Mouse (Mus musculus) inflammation-experienced regulatory T-cells, adult 6 months (primary cell): ENCODE measurements around the gene Bloc1s3. TPM values are rescaled to one million over a fixed set of nuclear protein-coding genes. Genes with fewer than 3 reads are reported as not detected.
A peak's percentile ranks its signal among the peaks of the same experiment; 100 is the strongest.
"Not testable (repeated sequence)": the region's sequence is repeated elsewhere in the genome, so short reads cannot be mapped to it uniquely, and the experiment has no call there.

Experiments used
- ATAC-seq: one replicate; pipeline ENCODE4 v1.8.0; 2017
- polyA plus RNA-seq, 3 experiments: library from polyadenylated mRNA; unstranded; fragments of 100-300 nt; shearing (Covaris generic); gene quantifications; one replicate each; pipeline ENCODE4 v1.2.1; 2017

Bloc1s3 gene
- polyA plus RNA-seq, 3 experiments from 2014 or later, result 0.63 to 0.99 (median 0.65) TPM

DNA sequence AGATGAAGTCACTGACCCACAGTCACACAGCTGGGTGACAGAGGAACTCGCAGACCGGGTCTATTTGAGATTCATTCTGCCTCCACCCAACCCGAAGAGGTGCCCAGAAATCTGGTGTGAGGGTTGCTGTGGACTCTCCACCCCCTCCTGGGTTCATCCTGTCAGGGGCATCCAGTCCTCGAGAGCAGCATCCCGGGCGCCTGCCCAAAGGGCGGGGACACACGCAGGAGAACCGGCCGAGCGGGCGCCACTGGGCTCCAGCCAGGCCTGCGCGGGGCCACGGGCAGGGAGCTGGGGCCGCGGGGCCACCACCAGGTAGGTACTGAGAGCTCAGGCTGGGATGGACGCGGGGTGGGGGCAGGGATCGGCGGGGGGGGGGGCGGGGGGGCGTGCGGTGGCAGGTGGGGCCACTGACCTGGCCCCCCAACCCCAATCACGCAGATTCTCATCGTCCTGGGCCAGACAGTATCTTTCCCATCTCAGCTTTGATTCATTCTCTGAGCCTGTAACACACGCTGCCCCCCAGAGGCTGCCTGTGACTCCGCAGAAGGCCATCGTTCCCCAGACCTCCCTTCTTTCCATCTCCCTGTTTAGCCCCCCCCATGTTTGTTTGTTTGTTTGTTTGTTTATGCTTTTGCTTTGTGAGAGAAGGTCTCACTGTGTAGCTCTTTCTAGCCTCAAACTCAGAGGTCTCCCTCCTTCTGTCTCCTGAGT is 9.6 kb upstream of the Bloc1s3 start, which contains the start of gene Nkpd1:
Gene Nkpd1 (plus strand): TSS at position 187 of the 714 bp plus-strand sequence.
- ATAC-seq, result no peak

DNA sequence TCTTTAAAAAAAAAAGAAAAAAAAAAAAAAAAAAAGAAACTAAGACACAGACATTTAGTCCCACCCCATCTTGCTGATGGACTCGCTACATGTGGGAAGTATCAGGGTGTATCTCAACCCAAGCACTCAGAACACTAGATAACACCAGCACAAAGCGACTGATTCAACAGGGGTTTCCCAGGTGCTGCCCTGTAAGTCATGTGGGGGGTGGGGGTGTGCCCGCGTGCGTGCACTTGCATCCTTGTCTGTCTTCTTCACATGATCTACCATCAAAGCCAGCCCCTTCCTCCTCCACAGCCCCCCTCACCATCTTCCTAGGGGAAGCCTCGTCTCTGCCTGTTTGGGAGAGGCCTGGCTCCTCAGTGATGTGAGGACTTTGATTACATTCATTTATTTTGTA is 4.2 kb upstream of the Bloc1s3 start:
- no peak for ATAC-seq

DNA sequence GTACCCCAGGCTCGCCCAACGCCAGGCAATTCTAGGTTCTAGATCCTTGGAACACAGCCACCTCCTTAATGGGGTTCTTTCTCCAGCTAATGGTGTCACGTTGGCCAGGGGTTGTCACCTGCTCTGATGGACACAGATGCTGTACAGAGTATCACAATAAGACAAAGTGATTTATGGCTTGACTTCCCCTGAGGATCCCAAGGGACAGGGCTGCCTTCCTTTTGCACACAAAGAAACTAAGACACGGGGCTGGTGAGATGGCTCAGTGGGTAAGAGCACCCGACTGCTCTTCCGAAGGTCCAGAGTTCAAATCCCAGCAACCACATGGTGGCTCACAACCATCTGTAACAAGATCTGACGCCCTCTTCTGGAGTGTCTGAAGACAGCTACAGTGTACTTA is 3.8 kb upstream of the Bloc1s3 start:
- not testable (repeated sequence) for ATAC-seq

DNA sequence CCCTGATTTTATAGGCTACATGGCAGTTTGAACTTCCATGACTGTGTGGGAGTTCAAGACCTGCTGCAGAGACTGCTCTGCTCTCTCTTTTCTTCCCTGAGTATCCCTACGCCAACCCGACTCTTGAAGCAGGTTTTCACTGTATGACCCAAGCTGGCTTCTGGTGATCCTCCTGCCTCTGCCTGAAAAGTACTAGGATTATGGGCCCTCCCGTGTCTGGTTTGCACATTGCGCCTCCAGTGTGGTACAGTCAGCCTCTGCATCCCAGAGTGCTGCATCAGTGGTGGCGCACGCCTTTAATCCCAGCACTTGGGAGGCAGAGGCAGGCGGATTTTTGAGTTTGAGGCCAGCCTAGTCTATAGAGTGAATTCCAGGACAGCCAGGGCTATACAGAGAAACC is 1.6 kb upstream of the Bloc1s3 start:
- no peak for ATAC-seq

DNA sequence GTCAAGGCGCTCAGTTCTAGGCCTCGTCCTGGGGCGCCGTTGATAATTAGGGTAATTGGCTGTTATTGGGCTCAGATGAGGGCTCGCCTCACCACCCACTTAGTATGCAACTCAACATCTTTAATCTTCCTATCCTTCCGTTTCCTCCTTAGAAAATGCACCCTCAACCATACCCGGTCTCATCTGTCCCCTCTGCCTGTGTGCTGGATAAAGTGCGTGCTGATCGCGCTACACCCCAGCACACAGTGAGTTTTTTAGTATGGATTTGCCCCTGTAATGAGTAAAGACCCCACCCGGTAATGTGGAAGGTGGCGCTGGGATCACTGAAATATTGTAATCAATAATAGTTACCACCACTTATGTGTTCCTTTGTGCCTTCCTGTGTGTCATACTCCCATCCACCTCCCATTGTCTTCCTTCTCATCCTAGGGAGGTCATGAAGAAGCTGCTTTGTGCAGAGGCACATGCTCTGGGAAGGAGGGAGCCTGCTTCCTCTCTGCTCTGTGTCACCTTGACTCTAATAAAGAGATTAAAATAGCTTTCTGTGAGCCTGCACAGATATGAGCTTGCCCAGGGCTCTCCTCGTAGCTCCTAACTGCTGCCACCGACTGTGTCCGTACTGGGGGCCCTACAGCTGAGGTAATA is 879 bp upstream of the Bloc1s3 start:
- ATAC-seq, result peak; percentile 36

DNA sequence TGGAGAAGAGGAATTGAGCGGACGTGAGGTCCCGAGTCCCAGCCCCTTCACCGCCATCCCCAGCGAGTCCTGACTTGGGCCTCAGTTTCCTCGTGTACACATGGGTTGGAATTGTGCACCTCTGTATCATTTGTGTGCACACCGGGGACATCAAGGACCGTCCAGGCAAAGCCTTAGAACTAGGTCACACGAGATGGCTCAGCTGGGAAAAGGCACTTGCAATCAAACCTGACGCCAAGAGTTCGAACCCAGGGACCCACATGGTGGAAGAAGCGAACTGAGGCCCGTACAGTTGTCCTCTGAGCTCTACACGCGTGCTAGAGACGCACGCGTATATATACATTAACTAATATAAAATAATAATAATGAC is 570 bp downstream of the Bloc1s3 start:
- ATAC-seq, result no peak

DNA sequence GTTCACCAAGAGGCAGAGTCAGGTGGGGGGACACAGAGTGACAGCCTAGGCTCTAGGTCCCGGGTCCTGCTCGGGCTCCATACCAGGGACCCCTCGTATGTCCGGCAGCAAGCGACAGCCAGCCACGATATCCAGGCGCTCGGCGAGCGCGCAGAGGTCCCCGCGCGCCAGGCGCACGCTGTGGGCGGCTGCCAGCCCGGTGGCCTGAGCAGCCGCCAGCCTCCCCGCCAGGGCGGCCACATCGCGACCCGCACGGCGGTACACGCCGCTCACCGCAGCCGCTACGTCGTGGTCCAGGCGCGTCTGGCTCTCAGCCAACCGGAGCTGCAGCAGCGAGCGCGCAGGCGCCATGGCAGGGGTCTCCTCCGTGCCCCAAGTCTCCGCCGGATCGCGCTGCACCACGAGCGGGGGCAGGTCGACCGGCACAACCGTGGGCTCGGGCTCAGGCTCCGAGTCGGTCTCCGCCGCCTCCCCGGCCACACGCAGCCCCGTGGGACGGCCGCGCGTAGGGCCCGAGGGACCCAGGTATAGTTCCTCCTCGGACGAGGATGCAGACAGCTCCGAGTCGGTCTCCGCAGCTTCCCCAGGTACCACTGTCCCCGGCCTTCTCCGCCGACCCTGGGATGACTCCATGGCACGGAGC is 1.1 kb downstream of the Bloc1s3 start:
- no peak for ATAC-seq

DNA sequence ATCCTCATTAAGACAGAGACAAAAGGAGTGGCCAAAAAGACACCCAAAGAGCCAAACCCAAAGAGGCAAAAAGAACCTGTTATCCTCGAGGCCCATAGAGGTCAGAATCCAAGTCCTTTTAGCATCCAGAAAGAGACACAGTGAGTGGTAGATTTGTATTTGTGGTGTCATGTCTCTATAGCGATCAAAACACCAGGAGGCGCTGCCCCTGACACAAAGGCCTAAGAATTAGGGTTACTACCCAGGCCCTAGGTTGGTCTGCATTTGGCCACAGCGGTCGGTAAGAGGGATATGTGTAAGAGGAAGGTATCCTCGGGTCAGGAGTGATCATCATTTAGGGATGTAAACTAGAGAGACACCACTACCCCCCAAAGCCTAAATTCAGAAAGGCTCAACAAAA is 1.8 kb downstream of the Bloc1s3 start:
- no peak for ATAC-seq

DNA sequence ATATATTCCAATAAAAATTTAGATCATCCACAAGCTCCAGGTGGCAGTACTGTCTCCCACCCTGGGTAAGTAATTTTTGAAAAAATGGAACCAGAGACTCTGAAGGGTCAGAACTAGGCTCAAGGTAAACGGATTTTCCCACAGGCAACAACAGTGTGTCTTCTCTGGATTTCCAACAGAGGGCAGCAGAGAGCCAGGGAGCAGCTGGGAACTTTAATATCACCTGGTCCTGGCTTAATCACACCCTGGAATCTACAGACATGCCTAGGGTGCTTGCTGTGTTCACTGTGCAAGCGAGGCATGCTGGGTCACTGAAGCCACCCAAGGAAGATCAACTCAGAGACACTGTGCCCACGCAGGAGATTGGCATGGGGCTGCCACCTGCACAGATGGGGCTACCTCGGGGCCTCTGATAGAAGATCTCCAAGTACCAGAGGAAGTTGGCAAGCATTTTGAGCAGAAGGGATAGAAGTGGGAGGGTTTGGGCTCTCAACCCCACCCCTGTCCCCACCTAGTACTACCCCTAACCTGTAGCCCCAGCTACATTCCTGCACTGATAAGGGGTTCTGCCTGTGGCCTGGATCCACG is 4.6 kb downstream of the Bloc1s3 start:
- no peak for ATAC-seq

DNA sequence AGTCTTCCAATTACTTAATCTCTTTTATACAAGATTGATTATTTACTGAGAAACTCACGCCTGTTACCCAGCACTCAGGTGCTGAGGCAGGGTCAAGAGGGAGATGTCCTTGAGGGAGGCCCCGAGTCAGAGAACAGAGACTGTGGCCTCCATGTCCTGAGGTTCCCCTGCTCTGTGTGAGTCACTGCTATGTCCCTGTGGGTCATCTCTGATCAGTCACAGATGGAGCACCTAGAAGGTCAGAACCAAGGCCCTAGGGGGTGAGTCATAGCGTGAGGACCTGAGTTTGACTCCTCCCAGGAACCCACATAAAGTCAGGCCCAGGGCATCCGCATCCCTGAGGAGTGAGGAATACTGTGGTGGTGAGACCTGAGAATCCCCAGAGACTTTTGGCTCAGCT is 6.5 kb downstream of the Bloc1s3 start:
- ATAC-seq, result no peak

DNA sequence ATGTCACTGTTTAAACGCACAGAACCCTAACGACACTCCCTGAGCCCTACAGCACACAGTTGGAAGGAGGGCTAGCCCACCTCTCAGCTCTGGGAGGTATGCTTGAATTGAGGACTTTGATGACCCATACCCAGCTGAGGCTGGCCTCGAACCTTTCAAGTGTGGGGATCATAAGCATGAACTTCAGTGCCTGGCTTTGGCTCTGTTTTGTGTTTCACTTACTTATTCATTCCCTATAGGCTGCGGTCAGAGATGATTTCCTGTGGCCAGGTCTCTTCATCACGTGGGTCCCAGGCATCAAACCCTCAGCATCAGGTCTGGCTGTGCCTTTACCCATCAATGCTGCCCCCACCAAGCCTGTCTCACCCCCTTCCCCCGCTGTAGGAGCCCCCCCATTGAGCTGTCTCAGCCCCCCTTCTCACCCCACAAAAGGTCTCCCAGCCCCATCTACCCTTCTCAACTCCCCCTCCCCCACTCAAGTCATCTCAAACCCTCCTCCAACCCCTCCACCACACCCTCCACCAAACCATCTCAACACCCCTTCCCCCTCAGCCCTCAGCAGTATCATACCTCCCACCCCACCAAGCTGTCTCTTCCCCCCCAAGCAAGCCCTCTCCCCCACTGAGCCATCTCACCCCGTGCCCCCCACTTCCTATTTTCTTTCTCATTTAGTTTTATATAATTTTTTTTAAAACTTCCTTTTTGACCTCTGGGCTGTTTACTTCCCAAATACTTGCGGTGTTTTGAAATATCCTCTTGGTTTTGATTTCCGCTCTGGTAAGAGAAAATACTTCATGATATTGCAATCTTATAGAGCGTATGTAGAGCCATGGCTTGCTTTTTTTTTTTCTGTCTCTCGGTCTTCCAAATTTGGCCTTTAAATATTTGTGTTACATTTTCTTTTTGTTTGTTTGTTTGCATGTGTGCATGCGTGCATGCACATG is 7.5 kb downstream of the Bloc1s3 start:
- no peak for ATAC-seq

DNA sequence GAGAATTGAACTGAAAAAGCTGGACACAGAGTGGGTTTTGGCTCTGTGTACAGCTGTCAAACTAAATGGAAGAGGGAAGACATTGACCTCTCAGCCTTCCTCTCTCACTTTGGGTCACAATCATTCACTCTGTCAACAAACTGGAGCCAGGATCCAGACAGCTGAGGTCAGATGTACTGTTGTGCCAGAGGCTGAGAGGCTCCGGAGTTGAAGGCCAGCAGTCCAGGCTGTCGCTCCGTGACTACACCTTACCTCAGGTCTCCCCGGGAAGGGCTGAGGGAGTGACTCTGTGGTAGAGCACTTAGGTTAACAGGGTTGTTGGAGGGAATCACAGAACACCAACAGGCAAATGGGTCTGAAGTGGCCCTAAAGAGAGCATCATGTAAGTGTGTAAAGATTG is 9.8 kb downstream of the Bloc1s3 start:
- no peak for ATAC-seq

DNA sequence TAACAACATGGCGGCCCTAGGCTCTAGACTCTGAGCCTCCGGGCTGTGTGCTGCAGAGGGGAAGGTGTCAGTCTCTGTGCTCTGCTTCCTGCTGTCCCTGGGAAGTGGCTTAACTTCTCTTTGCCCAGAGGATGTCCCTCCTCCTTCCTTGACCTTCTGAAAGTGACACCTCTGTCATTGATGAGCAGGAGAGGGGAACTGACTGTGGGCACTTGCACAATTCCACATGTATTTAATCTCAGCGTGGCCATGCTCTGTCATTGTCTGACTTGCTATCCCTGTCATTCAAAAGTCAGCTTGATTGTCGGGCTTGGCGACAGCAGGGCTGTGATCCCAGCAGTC is 12.0 kb downstream of the Bloc1s3 start:
- no peak for ATAC-seq

DNA sequence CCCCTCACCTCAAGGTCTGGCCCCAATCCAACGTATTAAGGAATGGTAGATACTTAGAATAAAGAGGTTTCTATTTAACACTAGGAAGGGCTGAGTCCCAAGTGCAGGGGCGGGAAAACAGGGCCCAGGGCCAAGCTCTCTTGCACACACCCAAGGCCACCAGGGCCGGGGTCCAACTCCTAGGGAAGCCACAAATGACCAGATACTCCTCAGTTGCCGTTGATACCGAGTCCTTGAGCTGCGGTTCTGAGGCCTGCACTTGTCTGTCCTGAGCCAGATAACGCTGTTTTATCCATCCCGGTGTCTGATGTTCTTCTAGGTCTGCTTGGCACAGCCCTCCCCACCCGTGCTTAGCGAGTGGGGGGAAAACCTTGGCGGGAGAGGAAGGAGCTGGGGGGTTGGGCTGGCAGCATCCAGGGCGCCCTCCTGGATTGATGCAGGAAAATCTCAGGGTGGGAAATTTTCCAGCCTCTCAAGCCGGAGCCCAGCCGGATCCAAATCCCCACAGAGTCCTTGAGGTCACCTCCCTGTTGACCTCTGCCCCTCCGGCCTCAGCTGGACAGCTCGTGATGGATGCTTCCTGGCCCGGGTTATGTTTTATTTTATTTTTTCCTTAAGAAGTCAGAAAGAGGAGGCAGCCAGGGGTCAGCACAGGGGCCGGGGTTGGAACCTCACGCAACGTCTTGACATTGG is 12.5 kb downstream of the Bloc1s3 start:
- no peak for ATAC-seq

DNA sequence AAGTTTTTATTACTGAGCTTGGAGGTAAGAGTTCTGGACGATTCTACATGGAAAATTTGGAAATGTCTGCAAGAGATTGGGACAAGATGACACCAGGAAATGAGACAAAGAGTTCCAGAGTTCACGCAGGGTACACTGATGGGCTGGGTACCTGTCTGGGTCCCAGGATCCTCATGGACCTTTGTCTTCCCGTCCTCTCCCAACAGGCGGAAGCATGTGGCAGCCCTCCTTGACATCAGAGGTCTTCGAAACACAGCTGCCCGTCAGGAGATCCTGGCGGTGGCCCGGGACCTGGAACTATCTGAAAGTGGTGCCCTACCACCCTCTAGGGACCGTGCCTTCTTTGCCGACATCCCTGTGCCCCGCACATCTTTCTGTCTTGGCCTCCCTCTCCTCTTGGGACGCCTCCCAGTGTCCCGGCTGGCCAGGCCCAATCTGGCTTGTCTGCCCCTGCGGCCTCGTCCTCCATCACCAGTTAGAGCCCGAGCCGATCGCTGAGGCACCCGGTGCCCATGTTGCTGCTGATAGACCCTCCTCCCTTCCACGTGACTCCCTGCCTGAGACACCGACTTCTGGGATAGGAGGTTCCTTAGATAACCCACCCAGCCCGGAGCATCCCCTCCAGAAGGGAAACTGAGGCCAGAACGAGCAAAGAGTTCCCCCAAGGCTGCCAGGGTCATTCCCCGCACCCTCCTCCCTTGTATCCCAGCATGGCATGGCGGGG is 13.3 kb downstream of the Bloc1s3 start:
- no peak for ATAC-seq

DNA sequence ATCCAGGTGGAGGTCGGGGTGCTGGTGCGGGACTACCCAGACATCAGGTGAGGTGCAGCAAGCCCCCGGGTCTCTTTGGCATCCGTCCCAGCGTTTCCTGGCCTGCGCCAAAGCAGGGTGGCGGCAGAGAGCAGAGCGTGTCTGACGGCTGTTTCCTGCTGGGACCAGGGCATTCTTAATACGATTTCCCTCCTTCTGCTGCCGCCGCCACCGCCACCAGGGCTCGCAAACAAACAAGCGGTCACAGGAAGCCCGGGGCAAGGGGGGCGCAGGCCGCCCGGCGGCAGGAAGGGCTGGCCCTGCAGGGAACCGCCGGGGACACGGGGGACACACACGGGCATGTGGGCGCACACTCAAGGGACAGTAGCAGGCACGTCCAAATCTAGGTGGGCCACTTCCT is 16.4 kb downstream of the Bloc1s3 start:
- no peak for ATAC-seq

DNA sequence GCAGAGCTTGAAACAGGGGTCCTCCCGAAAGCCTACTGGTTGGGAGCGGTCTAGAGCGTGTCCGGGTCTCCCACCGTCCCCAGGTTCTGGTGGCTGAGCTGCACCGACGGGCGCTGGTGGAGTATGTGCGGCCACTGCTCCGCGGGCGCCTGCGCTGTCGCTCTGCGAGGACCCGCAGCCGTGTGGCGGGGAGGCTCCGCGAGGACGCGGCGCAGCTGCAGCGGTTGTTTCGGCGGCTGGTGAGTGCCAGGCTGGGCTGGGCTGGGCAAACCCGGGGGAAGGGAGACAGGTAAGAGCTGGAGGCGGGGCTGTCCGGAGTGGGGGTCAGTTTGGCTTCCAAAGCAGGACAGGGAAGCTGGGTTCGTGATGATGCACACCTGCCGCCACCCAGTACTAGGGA is 18.6 kb downstream of the Bloc1s3 start:
- ATAC-seq, result no peak

DNA sequence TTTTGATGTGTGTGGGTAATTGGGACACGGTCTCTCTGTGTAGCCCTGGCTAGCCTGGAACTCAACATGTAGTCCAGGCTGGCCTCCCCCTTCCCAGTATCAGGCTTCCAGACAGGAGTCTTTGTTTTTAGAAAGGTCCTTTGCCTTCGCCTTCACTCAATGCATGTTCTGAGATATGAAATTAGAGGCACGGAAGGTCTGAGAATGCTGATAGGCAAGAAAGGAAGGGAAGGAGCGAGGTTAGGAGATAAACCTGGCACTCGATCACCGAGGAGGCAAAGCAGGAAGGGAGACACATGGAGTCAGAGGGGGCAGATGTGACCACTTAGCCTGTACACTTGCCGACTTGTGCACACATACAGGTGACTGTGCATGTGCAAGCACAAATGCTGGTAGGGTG is 21.6 kb downstream of the Bloc1s3 start:
- no peak for ATAC-seq

DNA sequence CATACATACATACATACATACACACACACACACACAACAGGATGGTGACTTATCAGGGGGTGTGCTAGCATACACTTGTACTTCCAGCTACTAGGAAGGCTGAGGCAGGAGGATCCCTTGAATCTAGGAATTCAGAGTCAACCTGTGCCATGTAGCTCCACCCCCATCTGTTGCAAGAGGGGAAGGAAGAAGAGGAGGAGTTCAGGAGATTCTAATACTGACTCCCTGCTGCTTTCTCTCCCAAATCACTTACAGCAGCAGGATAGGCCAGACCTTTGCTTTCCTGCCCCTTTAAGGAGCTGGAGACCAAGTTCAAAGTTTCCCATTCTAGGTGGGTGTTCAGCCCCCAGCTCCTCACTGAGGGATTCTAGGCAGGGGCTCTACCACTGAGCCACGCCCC is 22.7 kb downstream of the Bloc1s3 start:
- no peak for ATAC-seq

DNA sequence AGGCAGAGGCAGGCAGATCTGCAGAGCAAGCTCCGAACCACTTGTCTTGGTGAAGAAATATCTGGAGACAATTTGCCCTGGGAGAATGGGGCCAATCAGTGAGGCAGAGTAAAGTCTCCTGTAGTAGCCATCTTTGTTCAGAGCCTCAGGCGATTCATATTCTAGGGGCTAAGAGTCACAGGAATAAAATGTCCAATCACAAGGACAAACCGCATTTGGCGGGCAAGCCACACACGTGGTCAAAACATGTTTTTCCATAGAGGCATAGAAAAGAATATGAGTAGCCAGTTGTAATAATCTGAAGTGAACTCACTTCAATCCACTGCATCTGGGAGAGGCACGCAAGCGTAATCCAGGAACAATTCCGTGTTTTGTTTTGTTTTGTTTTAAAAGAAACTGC is 24.9 kb downstream of the Bloc1s3 start:
- no peak for ATAC-seq

DNA sequence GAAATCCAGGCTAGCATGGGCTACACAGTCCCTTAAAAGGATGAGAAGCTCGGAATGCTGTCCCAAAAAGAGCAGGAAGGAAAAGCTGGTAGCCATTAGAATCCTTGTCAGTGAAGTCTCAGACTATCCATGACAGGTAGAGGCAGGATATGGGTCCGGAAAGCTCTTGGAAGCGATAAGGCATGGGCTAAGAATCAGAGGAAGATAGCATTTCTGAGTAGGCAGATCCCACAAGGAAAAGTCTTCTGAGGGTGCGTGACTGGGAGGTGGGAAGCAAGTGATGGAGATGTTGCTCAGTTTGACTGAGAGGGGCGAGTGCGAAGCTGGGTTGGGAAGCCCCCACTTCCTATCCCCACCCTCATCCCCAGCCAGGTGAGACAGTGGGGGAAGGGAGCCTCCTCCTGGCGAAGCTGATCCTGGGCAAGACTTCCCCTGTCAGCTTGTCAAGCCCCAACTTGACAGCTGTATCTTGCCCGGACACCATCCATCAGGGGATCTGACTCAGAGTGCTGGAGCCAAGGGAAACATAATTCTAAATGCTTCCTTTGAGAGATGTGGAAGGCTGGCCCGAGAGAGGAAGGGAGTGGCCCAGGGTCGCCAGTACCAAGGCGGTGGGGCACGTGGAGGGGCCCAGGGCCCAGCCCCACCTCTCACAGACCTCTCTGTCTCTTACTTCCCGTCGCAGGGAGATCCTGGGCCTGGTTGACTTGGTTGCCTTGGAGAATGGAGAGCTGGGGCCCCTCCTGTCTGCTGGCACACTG is 30.4 kb downstream of the Bloc1s3 start:
- ATAC-seq, result no peak
